Mouse (Mus musculus): ENCODE data around the gene Fbxl3.

- no peak for TF ChIP-seq POLR2A (IDR thresholded peaks at IDR 0.05; ENCODE audit: low read depth, low read length)
- TF ChIP-seq CTCF (IDR thresholded peaks at IDR 0.05; ENCODE audit: extremely low read depth, insufficient read length, insufficient replicate concordance, low read depth, low read length), result peak; percentile 68; the same call in 1 of the 2 replicates
These were observed 33.8 kb downstream of the Fbxl3 start for GRCm38 (mm10) chr14:103065294-103066167.
